Mouse (Mus musculus) naive thymus-derived CD4-positive, alpha-beta T cell, adult 5 months (primary cell): Measurements from ENCODE around the gene Col10a1. TPM values are rescaled to one million over a fixed set of nuclear protein-coding genes. Genes with fewer than 3 reads are reported as not detected.

ENCODE experiments used
- polyA plus RNA-seq: library from polyadenylated mRNA; unstranded; fragments of 100-300 nt; shearing (Covaris generic); gene quantifications from one replicate; pipeline ENCODE4 v1.2.1, GENCODE M21; 2017

Col10a1 gene
- polyA plus RNA-seq: 0.29 TPM

GRCm38 (mm10) chr10:34389681-34390080 is at the start of gene Col10a1:
Gene Col10a1 (plus strand): TSS chr10:34389981.

GRCm38 (mm10) chr10:34418204-34418756 is 28.5 kb downstream of the Col10a1 start, which contains the start of gene Nt5dc1:
Gene Nt5dc1 (minus strand): TSS chr10:34418552.

Other genes starting within 250 kb of the Col10a1 start
- gene Dse, start 182.3 kb upstream of the Col10a1 start, polyA plus RNA-seq: 10.0 TPM
- 131 TPM for gene Tspyl1, start 107.8 kb upstream of the Col10a1 start, polyA plus RNA-seq
- 11.9 TPM for gene Tspyl4, start 92.5 kb upstream of the Col10a1 start, polyA plus RNA-seq
- 50.5 TPM for gene Nt5dc1, start 28.6 kb downstream of the Col10a1 start, polyA plus RNA-seq
- 0.07 TPM for gene Frk, start 93.4 kb downstream of the Col10a1 start, polyA plus RNA-seq